10 mouse cellular contexts compared by ENCODE assay signal in the genomic region with DNA sequence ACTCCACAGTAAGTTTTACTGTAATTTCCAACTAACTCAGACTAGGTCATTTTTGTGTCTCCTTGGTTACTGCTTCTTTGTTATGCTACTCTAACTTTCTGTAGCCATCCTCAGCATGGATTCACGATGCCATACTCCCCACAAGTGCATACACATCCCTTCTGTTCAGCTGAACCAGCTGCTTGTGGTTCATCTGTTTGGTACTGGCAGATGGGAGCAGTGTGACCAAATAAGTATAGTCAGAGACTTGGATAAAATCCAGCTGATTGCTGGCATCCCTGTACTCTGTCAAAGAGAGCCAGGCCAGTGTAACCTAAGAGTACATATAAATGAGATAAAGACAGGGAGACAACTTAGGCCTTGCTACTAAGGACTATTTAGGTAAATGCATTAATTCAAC.
DNase-seq lines count a peak whose midpoint lies in the region; ATAC-seq lines count a peak whose summit lies in the region.
"Had no signal": no experiment of that assay in that cellular context is flagged by ENCODE, and none has a peak within 500 bp of the region (broad histone marks: within the 10 kb centered on the region; RNA-seq: fewer than 3 reads in every experiment).

No protein-coding gene starts in this region.

- no peaks in the 10 kb centered on the region for H3K36me3 ChIP-seq in heart, embryonic 12.5 days

- H3K9me3 ChIP-seq in heart, embryonic 12.5 days (replicated peaks) = no peaks in the 10 kb centered on the region

- ATAC-seq in heart, embryonic 12.5 days (ENCODE audit: insufficient number of reproducible peaks, low FRiP score) = peak; percentile 73; the same call in 1 of the 2 replicates

- DNase-seq in heart, postnatal 25 days (ENCODE audit: low spot score) = no peak
- DNase-seq in frontal cortex, postnatal 36 days (ENCODE audit: low spot score in 2 of 2) = peak; percentile 12 to 54
- peak; percentile 15 to 42 for DNase-seq in left cerebral cortex, adult 9 months (ENCODE audit: low spot score in 2 of 2)
- peak; percentile 30 to 32 for DNase-seq in right cerebral cortex, adult 2 months (ENCODE audit: low spot score in 2 of 2)
- no peak for DNase-seq in urinary bladder, postnatal 25 days (ENCODE audit: low spot score)
- no peak for DNase-seq in lung, postnatal 14 days
- DNase-seq in liver = no peak

- no peak overlapping the region for H3K9ac ChIP-seq in heart, embryonic 12.5 days

- no peaks in the 10 kb centered on the region for H3K27me3 ChIP-seq in heart, embryonic 12.5 days (replicated peaks)
- H3K27me3 ChIP-seq: CH12.LX had no signal

- H3K4me3 ChIP-seq in heart, embryonic 12.5 days = no peak overlapping the region
- H3K4me3 ChIP-seq: myocyte had no signal

- WGBS in heart, embryonic 12.5 days = 31% methylated on average over 1 of the region's 1 CpGs

- H3K27ac ChIP-seq in heart, embryonic 12.5 days (ENCODE audit: poor library complexity, severe bottlenecking) = no peak overlapping the region

- intact Hi-C loops in heart, postnatal 25 days (cut with DNase I) = no loop called here

- H3K4me2 ChIP-seq in heart, embryonic 12.5 days = no peak overlapping the region

- H3K4me1 ChIP-seq in heart, embryonic 12.5 days (replicated peaks) = 0 out of 2 replicates have a peak, but pooled peaks cover 3% of the 10 kb centered on the region

Comparison
In these comparisons a context has a peak if more than half of its experiments do, and no peak if none do; other contexts are left out.
1. DNase-seq: peak in frontal cortex, postnatal 36 days (2 of 2), left cerebral cortex, adult 9 months (2 of 2) and right cerebral cortex, adult 2 months (2 of 2); none in heart, postnatal 25 days (single experiment), urinary bladder, postnatal 25 days (single experiment), lung, postnatal 14 days (single experiment) and liver (single experiment).